Mouse (Mus musculus) kidney, postnatal 25 days (tissue): Measurements from ENCODE around the gene Szt2.

Source experiments
- DNase-seq, 2 experiments: peaks; one replicate each; pipeline ENCODE4 v3.0.0; 2021; ENCODE audit warnings: mixed read lengths in 2 of 2

The Szt2 gene

DNA sequence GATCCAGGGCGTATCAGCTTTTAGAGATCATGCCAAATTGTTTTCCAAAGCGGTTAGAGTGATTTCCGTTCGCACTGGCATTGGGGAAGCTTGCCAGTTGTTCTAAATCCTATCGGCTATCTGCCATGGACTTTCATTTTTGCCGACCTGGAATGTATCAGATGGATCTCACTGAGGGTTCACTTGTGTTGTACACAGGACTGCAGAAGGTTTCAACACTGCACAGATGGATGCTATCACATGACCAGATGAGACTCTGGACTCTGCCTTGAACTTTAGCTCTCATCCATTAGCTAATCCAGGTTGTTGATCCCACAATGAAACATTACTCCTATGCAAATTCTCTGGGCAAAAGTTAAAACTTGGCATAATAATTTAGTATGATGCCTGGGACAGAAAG, 52.3 kb downstream of the Szt2 start:
- DNase-seq = peak; percentile 63 to 76

GRCm38 (mm10) chr4:118354289-118354688, 54.8 kb downstream of the Szt2 start:
- DNase-seq = no peak

GRCm38 (mm10) chr4:118353689-118354088, 55.4 kb downstream of the Szt2 start:
- no peak for DNase-seq

DNA sequence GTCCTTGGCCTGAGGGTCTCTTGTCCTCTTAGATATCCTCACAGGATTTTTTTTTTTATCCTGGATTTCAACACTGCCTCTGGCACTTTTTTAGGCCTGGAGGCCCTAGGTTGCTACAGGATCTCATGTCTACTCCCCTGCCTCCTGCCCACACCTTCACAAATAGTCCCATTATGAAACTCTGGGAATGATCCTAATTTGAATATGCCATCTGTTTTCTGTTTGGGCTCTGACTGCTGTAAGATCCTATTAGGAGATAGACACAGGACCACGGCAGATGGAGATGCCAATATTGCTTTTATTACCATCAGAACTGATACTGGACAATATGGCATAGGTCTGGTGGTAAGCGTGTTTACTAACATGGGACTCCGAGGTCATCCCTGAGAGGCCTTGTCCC, 57.2 kb downstream of the Szt2 start:
- no peak for DNase-seq

DNA sequence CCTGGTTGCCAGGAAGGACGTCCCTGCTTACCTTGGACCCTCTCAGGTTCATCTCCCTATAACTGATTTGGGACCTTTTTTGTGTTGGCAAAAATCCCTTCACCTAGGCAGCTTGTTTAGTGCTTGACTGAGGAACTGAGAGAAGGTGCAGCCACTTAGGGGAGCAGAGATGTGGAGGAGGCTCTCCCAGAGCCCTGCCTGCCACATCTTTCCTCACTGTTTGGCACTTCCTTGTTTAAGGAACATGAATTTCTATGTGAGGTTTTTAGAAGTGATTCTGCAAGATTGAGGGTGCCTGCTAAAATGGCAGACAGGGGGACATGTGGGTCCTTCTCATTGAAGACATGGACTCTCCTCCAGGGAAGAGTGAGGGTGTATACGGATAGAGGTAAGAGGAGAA, 58.2 kb downstream of the Szt2 start:
- DNase-seq = no peak

GRCm38 (mm10) chr4:118347529-118348309, 61.4 kb downstream of the Szt2 start:
- no peak for DNase-seq

DNA sequence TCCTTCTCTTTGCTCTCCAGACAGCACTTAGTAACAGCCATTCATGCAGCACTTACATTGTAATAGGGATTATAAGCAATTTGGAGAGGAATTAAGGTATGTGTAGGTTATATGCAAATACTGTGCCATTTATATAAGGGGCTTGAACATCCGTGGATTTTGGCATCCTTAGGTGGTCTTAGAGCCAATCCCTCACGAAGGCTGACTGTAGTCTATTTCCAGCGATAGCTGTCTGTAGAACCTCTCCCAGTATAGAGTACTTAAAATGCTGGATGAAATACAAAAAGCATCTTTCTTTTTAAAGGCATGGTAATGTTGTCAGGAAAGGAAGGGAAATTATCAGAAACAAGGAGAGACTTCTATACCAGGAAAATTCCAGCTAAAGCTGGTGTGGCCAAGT, 67.6 kb downstream of the Szt2 start:
- DNase-seq = no peak

DNA sequence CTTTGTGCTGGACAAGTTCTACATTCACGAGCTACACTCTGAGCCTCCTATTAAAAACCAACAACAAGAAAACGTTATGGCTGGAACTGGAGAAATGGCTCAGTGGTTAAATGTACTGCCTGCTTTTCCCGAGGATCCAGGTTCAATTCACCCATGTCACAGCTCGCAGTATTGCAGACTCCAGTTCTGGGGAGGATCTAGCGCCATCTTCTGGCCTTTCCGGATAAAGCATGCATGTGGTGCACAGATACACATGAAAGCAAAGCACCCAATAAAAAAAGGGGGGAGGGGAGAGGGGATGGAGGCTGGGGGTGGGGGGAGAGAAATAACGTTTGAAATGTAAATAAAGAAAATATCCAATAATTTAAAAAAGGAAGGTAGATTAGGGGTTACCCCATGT, 72.4 kb downstream of the Szt2 start:
- peak; percentile 67 to 85 for DNase-seq

GRCm38 (mm10) chr4:118335991-118336390, 73.1 kb downstream of the Szt2 start:
- no peak for DNase-seq

GRCm38 (mm10) chr4:118331777-118332176, 77.3 kb downstream of the Szt2 start:
- peak; percentile 40 to 59 for DNase-seq

DNA sequence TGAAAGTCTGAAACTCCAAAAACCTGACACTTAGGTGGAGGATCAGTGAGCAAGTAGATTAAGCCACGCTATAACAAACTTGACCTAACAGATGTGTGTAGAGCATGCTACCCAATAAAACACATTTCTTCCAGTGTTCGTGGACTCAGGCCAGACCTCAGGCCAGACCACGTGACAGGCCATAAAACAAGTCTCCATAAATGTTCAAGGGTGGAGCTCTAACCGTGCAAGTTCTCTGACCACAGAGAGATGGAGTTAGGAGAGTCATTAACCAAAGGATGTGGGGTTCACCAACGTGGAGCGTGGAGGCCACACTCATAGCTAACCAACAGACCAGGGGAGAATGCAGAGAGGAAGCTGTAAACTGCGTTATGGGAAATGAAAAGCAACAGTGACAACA, 82.6 kb downstream of the Szt2 start:
- peak; percentile 68 to 73 for DNase-seq

- no peak for DNase-seq
These were observed 88.4 kb downstream of the Szt2 start for GRCm38 (mm10) chr4:118320636-118321035.

DNA sequence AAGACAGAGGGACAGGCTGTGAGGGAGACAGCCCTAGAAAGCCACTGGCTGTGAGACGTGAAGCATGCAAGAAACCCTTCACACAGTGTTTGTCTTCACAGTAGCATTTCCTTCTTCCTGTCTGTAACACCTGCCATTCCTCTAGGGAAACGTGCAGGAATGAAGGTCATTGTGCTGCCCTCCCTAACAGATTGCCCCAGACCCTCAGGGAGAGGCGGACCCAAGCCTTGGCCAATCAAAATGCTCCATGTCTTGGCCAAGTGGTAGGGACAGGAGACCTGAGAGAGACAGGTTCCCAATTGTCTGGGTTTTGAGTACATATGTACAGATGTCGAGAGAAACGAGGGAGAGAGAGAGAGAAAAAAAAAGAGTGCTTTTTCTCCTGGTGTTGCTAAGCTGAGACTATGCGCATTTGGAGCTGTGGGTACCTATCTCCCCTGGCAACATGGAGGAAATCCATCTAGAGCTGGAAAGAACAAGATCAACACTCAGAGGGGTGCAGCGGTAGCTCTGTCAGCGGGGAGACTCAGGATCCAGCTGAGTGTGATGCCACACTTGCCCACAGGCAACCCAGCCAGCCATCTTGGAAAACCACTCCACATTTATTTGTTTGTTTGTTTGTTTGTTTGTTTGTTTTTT, 89.2 kb downstream of the Szt2 start:
- DNase-seq = no peak

GRCm38 (mm10) chr4:118316662-118317061, 92.4 kb downstream of the Szt2 start:
- DNase-seq = no peak

GRCm38 (mm10) chr4:118315286-118315685, 93.8 kb downstream of the Szt2 start:
- no peak for DNase-seq
